Mouse (Mus musculus) myocyte (in vitro differentiated cells): ENCODE results near the gene Cpvl. TPM values are rescaled to one million over a fixed set of nuclear protein-coding genes. Genes with fewer than 3 reads are reported as not detected.

Experiments
- H3K27me3 ChIP-seq: one replicate; pipeline ENCODE4 v1.6.1; 2011; ENCODE audit not compliant: control insufficient read depth, insufficient read depth, insufficient read length
- H3K36me3 ChIP-seq: one replicate; pipeline ENCODE4 v1.6.1; 2011; ENCODE audit not compliant: control insufficient read depth, insufficient read depth
- H3K4me2 ChIP-seq: one replicate; pipeline ENCODE4 v1.6.1; 2011; ENCODE audit warnings: low read depth, control low read depth
- H3K4me3 ChIP-seq: one replicate; pipeline ENCODE4 v1.5.1; 2011; ENCODE audit warnings: mild to moderate bottlenecking, control low read depth, moderate library complexity
- H3K79me2 ChIP-seq: one replicate; pipeline ENCODE4 v1.6.1; 2011; ENCODE audit not compliant: control insufficient read depth, insufficient read depth
- H3ac ChIP-seq: one replicate; pipeline ENCODE4 v1.6.1; 2011; ENCODE audit not compliant: control insufficient read depth, insufficient read length
- CEBPB ChIP-seq: IDR thresholded peaks from 2 replicates; pipeline ENCODE4 v1.6.1; 2011; ENCODE audit warnings: mild to moderate bottlenecking, moderate library complexity; ENCODE audit not compliant: poor library complexity, insufficient read depth, severe bottlenecking
- E2F4 ChIP-seq: IDR thresholded peaks from one replicate; pipeline ENCODE4 v1.6.1; 2011; ENCODE audit warnings: mild to moderate bottlenecking, control low read depth, moderate library complexity; ENCODE audit not compliant: insufficient read depth
- MAX ChIP-seq: IDR thresholded peaks from one replicate; pipeline ENCODE4 v1.6.1; 2011; ENCODE audit warnings: low read depth, mild to moderate bottlenecking, control low read depth
- MYOD1 ChIP-seq, 3 experiments: IDR thresholded peaks; one replicate each; pipeline ENCODE4 v1.6.1; 2011; ENCODE audit warnings: control low read depth in 2 of 3, low read depth in 2 of 3, mild to moderate bottlenecking in 2 of 3, moderate library complexity in 1 of 3; ENCODE audit not compliant: insufficient read length in 2 of 3, control insufficient read depth in 1 of 3
- MYOG ChIP-seq, 3 experiments: IDR thresholded peaks; one replicate each; pipeline ENCODE4 v1.6.1; 2011; ENCODE audit warnings: control low read depth in 2 of 3, low read depth in 2 of 3, mild to moderate bottlenecking in 2 of 3; ENCODE audit not compliant: insufficient read length in 2 of 3, control insufficient read depth in 1 of 3, insufficient read depth in 1 of 3
- POLR2A ChIP-seq: IDR thresholded peaks from one replicate; pipeline ENCODE4 v1.6.1; 2011; ENCODE audit warnings: low read depth, mild to moderate bottlenecking, control low read depth, moderate library complexity; ENCODE audit not compliant: insufficient read length
- POLR2AphosphoS2 ChIP-seq: IDR thresholded peaks from one replicate; pipeline ENCODE4 v1.6.1; 2011; ENCODE audit warnings: low read depth, control low read depth; ENCODE audit not compliant: insufficient read length
- REST ChIP-seq: IDR thresholded peaks from one replicate; pipeline ENCODE4 v1.6.1; 2011; ENCODE audit warnings: mild to moderate bottlenecking, control low read depth, moderate library complexity; ENCODE audit not compliant: insufficient read depth, insufficient read length
- SRF ChIP-seq: IDR thresholded peaks from one replicate; pipeline ENCODE4 v1.6.1; 2011; ENCODE audit warnings: low read depth; ENCODE audit not compliant: control insufficient read depth, insufficient read length
- TCF12 ChIP-seq: IDR thresholded peaks from one replicate; pipeline ENCODE4 v1.6.1; 2011; ENCODE audit warnings: mild to moderate bottlenecking, control low read depth; ENCODE audit not compliant: poor library complexity, insufficient read depth, severe bottlenecking
- TCF3 ChIP-seq: IDR thresholded peaks from one replicate; pipeline ENCODE4 v1.6.1; 2011; ENCODE audit warnings: low read depth, control low read depth; ENCODE audit not compliant: insufficient read length
- USF1 ChIP-seq: IDR thresholded peaks from one replicate; pipeline ENCODE4 v1.6.1; 2011; ENCODE audit warnings: low read depth, mild to moderate bottlenecking, control low read depth, moderate library complexity
- polyA plus RNA-seq: library from polyadenylated mRNA; unstranded; fragments of >200 nt; fragmentation: generic; extraction: Trizol; gene quantifications from one replicate; pipeline ENCODE4 v1.2.1, GENCODE M21; 2012; ENCODE audit warnings: missing spikeins

The Cpvl gene
- polyA plus RNA-seq, 1 experiment = not detected

DNA sequence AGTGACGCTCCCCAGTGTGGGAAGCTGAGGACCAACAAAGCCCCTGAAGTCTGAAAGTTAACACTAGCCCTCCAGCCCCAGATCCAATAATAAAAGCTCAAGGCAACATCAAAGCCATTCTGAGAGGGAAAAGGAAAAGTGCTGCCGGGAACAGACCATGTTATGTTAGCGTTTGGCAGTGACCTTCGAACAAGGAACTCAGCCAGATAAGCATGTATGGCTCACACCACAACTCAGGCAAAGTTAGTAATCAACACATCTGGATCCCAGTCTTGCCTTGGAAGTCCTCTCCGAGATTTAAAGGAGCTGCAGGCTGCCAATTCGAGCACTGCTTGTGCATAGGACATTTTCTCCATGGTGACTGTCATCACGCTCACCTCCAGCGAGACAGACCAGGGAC lies 38.7 kb downstream of the Cpvl start:
- TF ChIP-seq SRF (no peak), REST (no peak), USF1 (no peak), POLR2A (no peak), MAX (no peak), MYOG (IDR thresholded peaks at IDR 0.05; ENCODE audit: control insufficient read depth in 1 of 3, insufficient read depth in 1 of 3, insufficient read length in 2 of 3, low read depth in 2 of 3) (no peak), TCF3 (no peak), MYOD1 (IDR thresholded peaks at IDR 0.05; ENCODE audit: control insufficient read depth in 1 of 3, insufficient read length in 2 of 3, low read depth in 2 of 3) (no peak), TCF12 (no peak), E2F4 (no peak), POLR2AphosphoS2 (no peak), CEBPB (no peak)
- H3K4me2 ChIP-seq = no peak overlapping the region
- H3K4me3 ChIP-seq = no peak overlapping the region
- no peaks in the 10 kb centered on the region for H3K36me3 ChIP-seq
- no peak overlapping the region for H3ac ChIP-seq
- peaks cover 4% of the 10 kb centered on the region for H3K27me3 ChIP-seq
- no peaks in the 10 kb centered on the region for H3K79me2 ChIP-seq

- Histone ChIP-seq H3K4me3 (no peak overlapping the region), H3K4me2 (no peak overlapping the region), H3K36me3 (no peaks in the 10 kb centered on the region), H3K79me2 (no peaks in the 10 kb centered on the region), H3ac (no peak overlapping the region), H3K27me3 (peaks cover 4% of the 10 kb centered on the region)
- no peak for TF ChIP-seq REST
- no peak for TF ChIP-seq POLR2A
- no peak for TF ChIP-seq POLR2AphosphoS2
- no peak for TF ChIP-seq USF1
- no peak for TF ChIP-seq MYOG (IDR thresholded peaks at IDR 0.05; ENCODE audit: control insufficient read depth in 1 of 3, insufficient read depth in 1 of 3, insufficient read length in 2 of 3, low read depth in 2 of 3)
- TF ChIP-seq CEBPB = no peak
These were observed 39.5 kb downstream of the Cpvl start for GRCm38 (mm10) chr6:53938942-53939341.

GRCm38 (mm10) chr6:53937143-53938134 lies 41.0 kb downstream of the Cpvl start:
- no peaks in the 10 kb centered on the region for H3K36me3 ChIP-seq
- TF ChIP-seq REST (no peak), TCF12 (no peak), USF1 (no peak), POLR2A (no peak), MYOD1 (IDR thresholded peaks at IDR 0.05; ENCODE audit: control insufficient read depth in 1 of 3, insufficient read length in 2 of 3, low read depth in 2 of 3) (no peak)
- H3K79me2 ChIP-seq = no peaks in the 10 kb centered on the region
- H3ac ChIP-seq = no peak overlapping the region
- no peak overlapping the region for H3K4me3 ChIP-seq
- H3K4me2 ChIP-seq = no peak overlapping the region
- H3K27me3 ChIP-seq = peaks cover 10% of the 10 kb centered on the region

- Histone ChIP-seq H3K4me3 (no peak overlapping the region), H3K36me3 (no peaks in the 10 kb centered on the region), H3K27me3 (peaks cover 26% of the 10 kb centered on the region), H3K79me2 (no peaks in the 10 kb centered on the region), H3ac (no peak overlapping the region), H3K4me2 (no peak overlapping the region)
- TF ChIP-seq REST (no peak), POLR2A (no peak), POLR2AphosphoS2 (no peak), TCF3 (no peak)
These were observed 46.9 kb downstream of the Cpvl start for GRCm38 (mm10) chr6:53931605-53932004.

DNA sequence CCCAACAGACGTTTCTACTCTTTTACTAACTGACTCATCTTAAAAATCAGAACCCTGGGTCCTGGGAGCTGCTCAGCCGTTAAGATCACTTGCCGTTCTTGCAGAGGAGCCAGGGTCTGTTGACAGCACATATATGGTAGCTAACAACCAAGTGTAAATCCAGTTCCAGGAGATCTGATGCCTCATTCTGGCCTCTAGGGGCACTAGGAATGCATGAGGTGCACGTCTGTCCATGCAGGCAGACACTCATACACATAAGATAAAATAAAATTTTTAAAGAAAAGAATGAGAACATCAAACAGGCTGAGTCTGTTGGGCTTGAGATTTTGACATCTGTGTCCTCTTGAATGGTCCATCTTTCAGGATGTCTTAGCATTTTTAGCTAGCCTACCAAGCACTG lies 48.6 kb downstream of the Cpvl start:
- no peak for TF ChIP-seq MYOG (IDR thresholded peaks at IDR 0.05; ENCODE audit: control insufficient read depth in 1 of 3, insufficient read depth in 1 of 3, insufficient read length in 2 of 3, low read depth in 2 of 3)
- no peak for TF ChIP-seq POLR2A
- no peak for TF ChIP-seq TCF3
- no peak for TF ChIP-seq MAX
- no peak overlapping the region for H3K4me3 ChIP-seq
- H3ac ChIP-seq = no peak overlapping the region
- H3K4me2 ChIP-seq = no peak overlapping the region
- H3K79me2 ChIP-seq = no peaks in the 10 kb centered on the region
- H3K36me3 ChIP-seq = no peaks in the 10 kb centered on the region
- peaks cover 26% of the 10 kb centered on the region for H3K27me3 ChIP-seq
